Mouse (Mus musculus) liver, embryonic 13.5 days (tissue): ENCODE data around the gene Aamp. TPM values are rescaled to one million over a fixed set of nuclear protein-coding genes. Genes with fewer than 3 reads are reported as not detected.
"Not testable (repeated sequence)": the region's sequence is repeated elsewhere in the genome, so short reads cannot be mapped to it uniquely, and the experiment has no call there.

Experiments used
- ATAC-seq: fragments of 200-750 bp; cut with Nextera tagmentation; 2 replicates; pipeline ENCODE4 v1.8.0; 2017; ENCODE audit warnings: low read depth, mild to moderate bottlenecking, moderate number of reproducible peaks, moderate library complexity
- DNase-seq: peaks from one replicate; pipeline ENCODE4 v3.0.0; 2022
- H3K27ac ChIP-seq: fragments of 300-500 bp; sonication (generic); 2 replicates; pipeline ENCODE4 v1.5.1; 2015; ENCODE audit warnings: moderate library complexity, mild to moderate bottlenecking, inconsistent platforms
- H3K27me3 ChIP-seq: fragments of 300-500 bp; sonication (generic); 2 replicates; pipeline ENCODE4 v1.6.1; 2015; ENCODE audit warnings: mild to moderate bottlenecking, inconsistent platforms
- H3K36me3 ChIP-seq: fragments of 300-500 bp; sonication (generic); 2 replicates; pipeline ENCODE4 v1.6.1; 2015; ENCODE audit warnings: mild to moderate bottlenecking, inconsistent platforms
- H3K4me1 ChIP-seq: fragments of 300-500 bp; sonication (generic); replicated peaks from 2 replicates; pipeline ENCODE4 v1.6.1; 2015; ENCODE audit warnings: inconsistent platforms
- H3K4me2 ChIP-seq: fragments of 300-500 bp; sonication (generic); 2 replicates; pipeline ENCODE4 v1.6.1; 2015; ENCODE audit warnings: inconsistent platforms, mild to moderate bottlenecking, moderate library complexity
- H3K4me3 ChIP-seq: fragments of 300-500 bp; sonication (generic); replicated peaks from 2 replicates; pipeline ENCODE4 v1.5.1; 2015; ENCODE audit warnings: mild to moderate bottlenecking, inconsistent platforms
- H3K9ac ChIP-seq: fragments of 300-500 bp; sonication (generic); 2 replicates; pipeline ENCODE4 v1.6.1; 2015; ENCODE audit warnings: mild to moderate bottlenecking, inconsistent platforms
- H3K9me3 ChIP-seq: fragments of 300-500 bp; sonication (generic); replicated peaks from 2 replicates; pipeline ENCODE4 v1.6.1; 2016; ENCODE audit warnings: inconsistent platforms
- WGBS: fragments of 180-500 bp; shearing (Covaris S2); methylation state at CpG from one replicate; pipeline ENCODE4 v1.1.7; 2015; ENCODE audit not compliant: insufficient replicate concordance; 5-methylcytosine and 5-hydroxymethylcytosine counted together
- polyA plus RNA-seq: library from polyadenylated mRNA; unstranded; fragments of >200 nt; fragmentation: Nextera tagmentation; extraction: Ambion mirVana; gene quantifications from 2 replicates; pipeline ENCODE4 v1.2.1, GENCODE M21; 2015

The Aamp gene
- polyA plus RNA-seq, result 104 and 107 TPM in 2 replicates

DNA sequence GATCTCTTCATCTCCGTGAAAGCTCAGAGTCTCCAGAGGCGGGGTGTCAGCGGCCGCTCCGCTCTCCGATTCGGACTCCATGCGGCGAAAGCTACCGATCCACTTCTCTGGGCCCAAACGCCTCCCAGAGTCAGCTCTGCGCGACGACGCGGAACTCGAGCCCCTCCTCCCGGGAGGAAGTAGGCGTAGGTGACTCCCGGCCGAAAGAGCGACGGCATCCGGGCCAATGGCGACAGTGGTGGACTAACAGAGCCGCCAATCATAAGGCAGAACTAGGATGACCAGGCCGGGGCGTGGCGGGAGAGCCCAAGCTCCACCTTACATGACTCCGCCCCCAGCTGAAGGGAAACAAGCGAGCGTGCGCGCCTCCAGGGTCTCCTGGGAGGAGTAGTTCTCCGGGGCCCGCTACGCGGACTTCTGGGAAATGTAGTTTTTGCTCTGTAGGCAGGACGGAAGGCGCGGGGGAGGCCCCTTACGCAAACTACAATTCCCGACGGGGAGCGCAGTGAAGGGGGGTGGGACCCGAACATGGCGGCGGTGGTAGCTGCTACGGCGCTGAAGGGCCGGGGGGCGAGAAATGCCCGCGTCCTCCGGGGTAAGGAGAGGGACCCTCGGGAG lies at the start of gene Aamp, which contains the start of gene Pnkd:
Gene Aamp (minus strand): TSS at position 196 of the 618 bp plus-strand sequence.
Gene Pnkd (plus strand): TSS at position 388 of the 618 bp plus-strand sequence.
- H3K4me1 ChIP-seq, result peaks cover 58% of the 10 kb centered on the region

GRCm38 (mm10) chr1:74332930-74333329 lies 48.4 kb upstream of the Aamp start:
- WGBS, result 16% methylated on average over 9 of the region's 9 CpGs
- DNase-seq (no peak), ATAC-seq (no peak)
- peak overlapping the region; percentile 91 for H3K4me2 ChIP-seq
- H3K9ac ChIP-seq, result peak overlapping the region; percentile 66; the same call in 1 of the 2 replicates
- H3K36me3 ChIP-seq, result no peaks in the 10 kb centered on the region
- no peaks in the 10 kb centered on the region for H3K9me3 ChIP-seq
- H3K4me1 ChIP-seq, result peaks cover 42% of the 10 kb centered on the region
- peaks cover 7% of the 10 kb centered on the region for H3K27me3 ChIP-seq
- H3K27ac ChIP-seq, result no peak overlapping the region
- H3K4me3 ChIP-seq, result peak overlapping the region; percentile 59

More for the DNA sequence above, at the start of gene Aamp, which contains the start of gene Pnkd:
- peak within 1 kb of the TSS; percentile 86 for H3K9ac ChIP-seq
- H3K36me3 ChIP-seq, result peaks cover 48% of the 10 kb centered on the region
- peak within 1 kb of the TSS; percentile 91 for H3K4me2 ChIP-seq
- no peaks in the 10 kb centered on the region for H3K27me3 ChIP-seq
- DNase-seq (peak; percentile 100), ATAC-seq (peak; percentile 93)
- H3K4me3 ChIP-seq, result peak within 1 kb of the TSS; percentile 87
- H3K9me3 ChIP-seq, result no peaks in the 10 kb centered on the region
- peak within 1 kb of the TSS; percentile 87 for H3K27ac ChIP-seq
- WGBS, result under 1% methylated on average over 56 of the region's 56 CpGs

GRCm38 (mm10) chr1:74332241-74332763 lies 47.8 kb upstream of the Aamp start:
- DNase-seq (peak; percentile 94), ATAC-seq (peak; percentile 93)
- H3K9ac ChIP-seq, result peak overlapping the region; percentile 66; the same call in 1 of the 2 replicates
- peaks cover 42% of the 10 kb centered on the region for H3K4me1 ChIP-seq
- H3K27ac ChIP-seq, result no peak overlapping the region
- peak overlapping the region; percentile 59 for H3K4me3 ChIP-seq
- H3K9me3 ChIP-seq, result no peaks in the 10 kb centered on the region
- H3K4me2 ChIP-seq, result peak overlapping the region; percentile 91
- no peaks in the 10 kb centered on the region for H3K36me3 ChIP-seq
- under 1% methylated on average over 36 of the region's 36 CpGs for WGBS
- H3K27me3 ChIP-seq, result peaks cover 7% of the 10 kb centered on the region

- Histone ChIP-seq H3K9me3 (no peaks in the 10 kb centered on the region), H3K4me3 (no peak overlapping the region), H3K27ac (peak overlapping the region; percentile 43), H3K36me3 (no peaks in the 10 kb centered on the region), H3K4me1 (peaks cover 42% of the 10 kb centered on the region), H3K9ac (0 out of 2 replicates have a peak overlapping the region, but pooled peaks have one; percentile 28), H3K27me3 (peaks cover 7% of the 10 kb centered on the region), H3K4me2 (peak overlapping the region; percentile 91; the same call in 1 of the 2 replicates)
- 25% methylated on average over 4 of the region's 4 CpGs for WGBS
- ATAC-seq, result no peak
- DNase-seq, result no peak
Measured at GRCm38 (mm10) chr1:74331046-74331681, 46.6 kb upstream of the Aamp start.

DNA sequence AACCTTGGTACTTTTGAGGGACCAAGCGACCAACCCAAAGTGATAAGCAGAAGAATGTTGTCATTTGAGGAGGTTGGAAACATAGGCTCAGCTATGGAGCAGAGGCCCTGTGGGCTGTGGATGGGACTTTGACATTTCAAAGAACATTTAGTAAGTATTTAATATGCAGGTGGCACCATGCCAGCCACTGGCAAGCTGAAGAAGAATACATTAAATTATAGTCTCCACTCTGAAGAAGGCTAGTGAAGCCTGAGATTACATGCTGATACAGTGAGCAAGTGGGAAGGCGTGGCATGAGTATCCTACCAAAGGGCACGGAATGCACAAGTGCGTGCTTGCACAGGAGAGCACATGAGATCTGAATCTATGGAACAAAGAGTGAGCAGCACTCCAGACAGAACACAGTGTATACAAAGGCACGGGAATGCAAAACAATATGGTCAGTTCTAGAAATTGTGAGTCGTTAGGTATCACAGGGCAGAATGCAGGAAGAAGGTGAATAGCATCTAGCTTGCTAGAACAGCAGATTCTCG lies 45.4 kb upstream of the Aamp start:
- Histone ChIP-seq H3K4me1 (peaks cover 42% of the 10 kb centered on the region), H3K9ac (no peak overlapping the region), H3K27me3 (peaks cover 7% of the 10 kb centered on the region), H3K9me3 (no peaks in the 10 kb centered on the region), H3K36me3 (no peaks in the 10 kb centered on the region), H3K4me2 (no peak overlapping the region), H3K27ac (0 out of 2 replicates have a peak overlapping the region, but pooled peaks have one; percentile 43), H3K4me3 (no peak overlapping the region)
- DNase-seq, result no peak
- no peak for ATAC-seq
- 77% methylated on average over 7 of the region's 7 CpGs for WGBS

GRCm38 (mm10) chr1:74326916-74327315 lies 42.4 kb upstream of the Aamp start:
- H3K9me3 ChIP-seq, H3K9ac ChIP-seq, H3K27me3 ChIP-seq, H3K4me3 ChIP-seq, ATAC-seq, DNase-seq, H3K27ac ChIP-seq, H3K36me3 ChIP-seq, H3K4me2 ChIP-seq: not testable (repeated sequence)
- 53% methylated on average over 2 of the region's 2 CpGs for WGBS
- H3K4me1 ChIP-seq, result peaks cover 25% of the 10 kb centered on the region

DNA sequence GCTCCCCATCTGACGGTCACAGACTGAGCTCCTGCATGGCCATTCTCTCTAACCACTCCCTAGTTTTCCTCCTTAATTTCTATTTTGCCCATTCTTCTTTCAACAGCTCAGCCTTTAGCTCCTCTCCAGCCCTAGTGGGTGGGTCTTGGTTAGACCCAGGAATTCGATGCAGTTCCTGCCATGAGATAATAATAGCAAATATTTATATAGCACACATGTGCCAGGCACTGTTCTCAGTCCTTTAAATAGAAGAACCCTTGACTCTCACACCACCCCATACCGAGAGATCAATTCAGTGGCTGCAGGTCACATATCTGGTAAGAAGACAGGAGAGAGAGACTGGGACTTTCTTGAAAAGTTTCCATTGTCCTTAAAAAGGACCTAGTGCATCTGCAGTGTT lies 36.9 kb upstream of the Aamp start:
- 66% methylated on average over 3 of the region's 3 CpGs for WGBS
- no peak overlapping the region for H3K9ac ChIP-seq
- H3K27ac ChIP-seq, result no peak overlapping the region
- DNase-seq (no peak), ATAC-seq (no peak)
- H3K4me2 ChIP-seq, result no peak overlapping the region
- H3K4me1 ChIP-seq, result no peaks in the 10 kb centered on the region
- no peaks in the 10 kb centered on the region for H3K36me3 ChIP-seq
- 0 out of 2 replicates have a peak, but pooled peaks cover 3% of the 10 kb centered on the region for H3K9me3 ChIP-seq
- H3K4me3 ChIP-seq, result no peak overlapping the region
- no peaks in the 10 kb centered on the region for H3K27me3 ChIP-seq

DNA sequence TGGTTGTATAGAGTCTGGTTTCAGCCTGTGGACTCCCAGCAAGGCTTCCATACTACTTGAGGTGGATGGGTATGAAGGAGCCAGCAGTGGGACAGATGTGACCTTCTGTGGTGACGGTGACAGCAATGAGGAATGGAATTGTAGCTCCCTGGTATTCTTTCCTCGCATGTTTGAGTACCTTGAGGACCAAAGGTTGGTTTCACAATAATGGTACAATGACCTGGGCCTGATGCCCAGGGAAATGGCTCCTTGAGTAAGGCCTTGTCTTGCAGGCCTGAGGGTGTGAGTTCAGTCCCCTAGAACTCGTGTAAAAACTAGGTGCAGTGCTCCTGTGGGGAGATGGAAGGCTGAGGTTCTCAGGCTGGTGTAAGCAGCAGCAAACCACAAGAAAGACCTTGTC lies 34.2 kb upstream of the Aamp start:
- Histone ChIP-seq H3K27me3 (no peaks in the 10 kb centered on the region), H3K4me3 (no peak overlapping the region), H3K27ac (no peak overlapping the region), H3K9me3 (0 out of 2 replicates have a peak, but pooled peaks cover 3% of the 10 kb centered on the region), H3K36me3 (no peaks in the 10 kb centered on the region), H3K9ac (no peak overlapping the region), H3K4me2 (no peak overlapping the region), H3K4me1 (peaks cover 4% of the 10 kb centered on the region)
- ATAC-seq (no peak), DNase-seq (no peak)
- 73% methylated on average over 3 of the region's 3 CpGs for WGBS

- H3K4me3 ChIP-seq, result no peak overlapping the region
- no peak for ATAC-seq
- 0 out of 2 replicates have a peak, but pooled peaks cover 2% of the 10 kb centered on the region for H3K9me3 ChIP-seq
- H3K27me3 ChIP-seq, result no peaks in the 10 kb centered on the region
- no peaks in the 10 kb centered on the region for H3K36me3 ChIP-seq
- 60% methylated on average over 4 of the region's 4 CpGs for WGBS
- H3K4me1 ChIP-seq, result peaks cover 4% of the 10 kb centered on the region
- H3K9ac ChIP-seq, result no peak overlapping the region
- H3K27ac ChIP-seq, result no peak overlapping the region
- DNase-seq, result no peak
- no peak overlapping the region for H3K4me2 ChIP-seq
Measured at GRCm38 (mm10) chr1:74316114-74316827, 31.7 kb upstream of the Aamp start.

DNA sequence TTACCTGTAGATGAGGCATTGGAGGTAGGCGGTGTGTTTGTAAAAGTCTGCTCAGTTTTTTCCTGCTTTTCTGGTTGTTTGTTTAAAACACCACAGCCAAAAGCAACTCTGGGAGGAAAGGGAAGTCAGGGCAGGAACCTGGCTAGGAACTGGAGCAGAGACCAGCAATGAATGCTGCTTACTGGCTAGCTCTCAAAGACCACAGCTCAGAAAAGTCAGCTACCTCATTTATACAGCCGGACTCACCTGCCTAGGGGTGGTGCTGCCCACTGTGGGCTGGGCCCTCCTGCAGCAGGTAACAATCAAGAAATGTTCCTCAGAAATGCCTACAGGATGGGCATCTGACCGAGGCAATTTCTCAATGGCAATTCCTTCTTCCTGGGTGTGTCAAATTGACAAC lies 30.3 kb upstream of the Aamp start:
- Histone ChIP-seq H3K27ac (no peak overlapping the region), H3K27me3 (no peaks in the 10 kb centered on the region), H3K9me3 (no peaks in the 10 kb centered on the region), H3K4me2 (no peak overlapping the region), H3K9ac (no peak overlapping the region), H3K4me3 (no peak overlapping the region), H3K36me3 (no peaks in the 10 kb centered on the region), H3K4me1 (peaks cover 8% of the 10 kb centered on the region)
- no peak for DNase-seq
- no peak for ATAC-seq
- WGBS, result 61% methylated on average over 3 of the region's 3 CpGs
